In genomic region chr10:62577673-62578337, GRCm38 (mm10) we compare ENCODE assay signal across 7 mouse cellular contexts. TPM values are rescaled to one million over a fixed set of nuclear protein-coding genes. Genes with fewer than 3 reads are reported as not detected.
DNase-seq lines count a peak whose midpoint lies in the region; ATAC-seq and TF ChIP-seq lines count a peak whose summit lies in the region.

No protein-coding gene starts in this region.

- under 1% methylated on average over 54 of the region's 54 CpGs for WGBS in lung, embryonic 16.5 days
- WGBS in heart, postnatal 0 days, result under 1% methylated on average over 54 of the region's 54 CpGs
- 3% methylated on average over 54 of the region's 54 CpGs for WGBS in macrophage (ENCODE audit: missing documents)

- H3K9ac ChIP-seq in lung, embryonic 16.5 days (ENCODE audit: low read length), result peak overlapping the region; percentile 78
- H3K9ac ChIP-seq in heart, postnatal 0 days (replicated peaks; ENCODE audit: low read depth, low read length), result peak overlapping the region; percentile 76

- H3K36me3 ChIP-seq in lung, embryonic 16.5 days (ENCODE audit: control insufficient read depth, insufficient read depth, low read length), result peaks cover 21% of the 10 kb centered on the region
- H3K36me3 ChIP-seq in heart, postnatal 0 days (replicated peaks; ENCODE audit: control insufficient read depth, insufficient read depth, low read length), result peaks cover 42% of the 10 kb centered on the region
- peaks cover 33% of the 10 kb centered on the region for H3K36me3 ChIP-seq in macrophage (ENCODE audit: inconsistent target)

- H3K79me2 ChIP-seq in macrophage (ENCODE audit: inconsistent target), result peaks cover 31% of the 10 kb centered on the region

- H3K4me1 ChIP-seq in lung, embryonic 16.5 days (replicated peaks; ENCODE audit: control insufficient read depth, insufficient read depth, low read length), result peaks cover 14% of the 10 kb centered on the region
- peaks cover 15% of the 10 kb centered on the region for H3K4me1 ChIP-seq in heart, postnatal 0 days (ENCODE audit: control insufficient read depth, insufficient read depth)

- peak; percentile 81 for ATAC-seq in lung, embryonic 16.5 days (ENCODE audit: low read depth)
- peak; percentile 78 for ATAC-seq in heart, postnatal 0 days (ENCODE audit: insufficient read depth, low read depth)

- H3K27me3 ChIP-seq in lung, embryonic 16.5 days (ENCODE audit: control insufficient read depth, insufficient read depth, low read depth, low read length), result no peaks in the 10 kb centered on the region
- H3K27me3 ChIP-seq in heart, postnatal 0 days (ENCODE audit: control insufficient read depth, insufficient read depth, low read length), result no peaks in the 10 kb centered on the region

- H3K4me3 ChIP-seq in lung, embryonic 16.5 days (ENCODE audit: low read length), result peak overlapping the region; percentile 80
- peak overlapping the region; percentile 79 for H3K4me3 ChIP-seq in heart, postnatal 0 days (ENCODE audit: low read depth, low read length)
- peak overlapping the region; percentile 75 for H3K4me3 ChIP-seq in macrophage (ENCODE audit: inconsistent target)

- peak overlapping the region; percentile 77 for H3K4me2 ChIP-seq in lung, embryonic 16.5 days (ENCODE audit: low read depth, low read length)
- H3K4me2 ChIP-seq in heart, postnatal 0 days (ENCODE audit: low read depth, low read length), result peak overlapping the region; percentile 85

- H3K27ac ChIP-seq in lung, embryonic 16.5 days (ENCODE audit: low read length), result peak overlapping the region; percentile 45
- H3K27ac ChIP-seq in heart, postnatal 0 days (ENCODE audit: low read depth), result peak overlapping the region; percentile 51
- no peak overlapping the region for H3K27ac ChIP-seq in macrophage

- H3K9me3 ChIP-seq in lung, embryonic 16.5 days (ENCODE audit: control insufficient read depth, low read length), result no peaks in the 10 kb centered on the region
- no peaks in the 10 kb centered on the region for H3K9me3 ChIP-seq in heart, postnatal 0 days (replicated peaks; ENCODE audit: control insufficient read depth, low read length)

- no peak for TF ChIP-seq EP300 in heart, postnatal 0 days (IDR thresholded peaks at IDR 0.05; ENCODE audit: low read depth)

- no peak for TF ChIP-seq CTCF in heart, postnatal 0 days (IDR thresholded peaks at IDR 0.05; ENCODE audit: low read depth)

- no peak for DNase-seq in lung, postnatal 10 days
- DNase-seq in c-Kit-negative CD71-positive TER-119-positive erythroid progenitor cells, embryonic 14.5 days (ENCODE audit: low read depth, low spot score), result peak; percentile 5
- DNase-seq in heart, postnatal 0 days (ENCODE audit: low spot score), result peak; percentile 24
- DNase-seq in embryo, embryonic 10.5 days (ENCODE audit: low spot score), result no peak
- DNase-seq in spleen, postnatal 10 days (ENCODE audit: low spot score in 2 of 2), result no peak

RNA-seq across cellular contexts. Expression of gene Kif1bp, which starts 0.5 kb away (rescaled TPM):
- polyA plus RNA-seq in lung, embryonic 16.5 days (2015; fragmentation: Nextera tagmentation; extraction: Ambion mirVana), result 32.1 and 34.8 TPM in 2 replicates
- total RNA-seq in heart, postnatal 0 days (2014; rRNA removed; ENCODE audit: low replicate concordance), result 28.2 and 36.9 TPM in 2 replicates
- polyA plus RNA-seq in heart, postnatal 0 days (2015; fragmentation: Nextera tagmentation; extraction: Ambion mirVana), result 23.6 and 23.9 TPM in 2 replicates
- 10 to 100 TPM; 10.3 to 50.0 (median 30.8) TPM for total RNA-seq in macrophage (2018; cell fraction: chromatin; rRNA removed)
- 10 to 100 TPM; 20.0 to 34.5 (median 29.5) TPM for total RNA-seq in macrophage (2018; cell fraction: cytosol; rRNA removed)
- 10 to 100 TPM; 13.1 to 38.8 (median 23.5) TPM for total RNA-seq in macrophage (2018; cell fraction: nucleus; rRNA removed)
- polyA plus RNA-seq in macrophage (2018), result 28.5 to 32.9 TPM (median 28.8 TPM) in 3 replicates

RNA-seq across cellular contexts. Expression of gene Ddx21, which starts 24.3 kb away (rescaled TPM):
- 14.2 and 17.4 TPM in 2 replicates for polyA plus RNA-seq in lung, embryonic 16.5 days (2015; fragmentation: Nextera tagmentation; extraction: Ambion mirVana)
- 11.4 and 12.1 TPM in 2 replicates for total RNA-seq in heart, postnatal 0 days (2014; rRNA removed; ENCODE audit: low replicate concordance)
- polyA plus RNA-seq in heart, postnatal 0 days (2015; fragmentation: Nextera tagmentation; extraction: Ambion mirVana), result 7.2 and 8.8 TPM in 2 replicates
- total RNA-seq in macrophage (2018; cell fraction: chromatin; rRNA removed), result 10 to 100 TPM; 27.9 to 70.6 (median 47.1) TPM
- 10 to 100 TPM; 36.1 to 51.8 (median 44.6) TPM for total RNA-seq in macrophage (2018; cell fraction: cytosol; rRNA removed)
- 10 to 100 TPM; 26.7 to 82.6 (median 41.2) TPM for total RNA-seq in macrophage (2018; cell fraction: nucleus; rRNA removed)
- 29.8 to 93.3 TPM (median 43.4 TPM) in 3 replicates for polyA plus RNA-seq in macrophage (2018)

RNA-seq across cellular contexts. Expression of gene Srgn, which starts 50.6 kb away (rescaled TPM):
- polyA plus RNA-seq in lung, embryonic 16.5 days (2015; fragmentation: Nextera tagmentation; extraction: Ambion mirVana), result 52.4 and 54.1 TPM in 2 replicates
- 16.4 and 16.8 TPM in 2 replicates for total RNA-seq in heart, postnatal 0 days (2014; rRNA removed; ENCODE audit: low replicate concordance)
- 19.1 and 21.8 TPM in 2 replicates for polyA plus RNA-seq in heart, postnatal 0 days (2015; fragmentation: Nextera tagmentation; extraction: Ambion mirVana)
- total RNA-seq in macrophage (2018; cell fraction: chromatin; rRNA removed), result 100 to 1,000 TPM in 9 of 26 experiments, 10 to 100 TPM in 12, 1 to 10 TPM in 5; 5.0 to 374 (median 54.9) TPM
- 1,000 to 10,000 TPM in 3 of 26 experiments, 100 to 1,000 TPM in 23; 178 to 1,433 (median 423) TPM for total RNA-seq in macrophage (2018; cell fraction: cytosol; rRNA removed)
- total RNA-seq in macrophage (2018; cell fraction: nucleus; rRNA removed), result 1,000 to 10,000 TPM in 2 of 26 experiments, 100 to 1,000 TPM in 22, 10 to 100 TPM in 2; 93.8 to 1,370 (median 265) TPM
- 240 to 438 TPM (median 289 TPM) in 3 replicates for polyA plus RNA-seq in macrophage (2018)

Comparison
In these comparisons a context has a peak if more than half of its experiments do, and no peak if none do; other contexts are left out.
1. DNase-seq: peak in c-Kit-negative CD71-positive TER-119-positive erythroid progenitor cells, embryonic 14.5 days (single experiment) and heart, postnatal 0 days (single experiment); none in lung, postnatal 10 days (single experiment), embryo, embryonic 10.5 days (single experiment) and spleen, postnatal 10 days (0 of 2).
2. Peak in every context shown above with its lines, with median percentiles within 50 percentile points of each other: H3K4me3 ChIP-seq.